18 mouse cellular contexts compared by ENCODE assay signal in the genomic region with DNA sequence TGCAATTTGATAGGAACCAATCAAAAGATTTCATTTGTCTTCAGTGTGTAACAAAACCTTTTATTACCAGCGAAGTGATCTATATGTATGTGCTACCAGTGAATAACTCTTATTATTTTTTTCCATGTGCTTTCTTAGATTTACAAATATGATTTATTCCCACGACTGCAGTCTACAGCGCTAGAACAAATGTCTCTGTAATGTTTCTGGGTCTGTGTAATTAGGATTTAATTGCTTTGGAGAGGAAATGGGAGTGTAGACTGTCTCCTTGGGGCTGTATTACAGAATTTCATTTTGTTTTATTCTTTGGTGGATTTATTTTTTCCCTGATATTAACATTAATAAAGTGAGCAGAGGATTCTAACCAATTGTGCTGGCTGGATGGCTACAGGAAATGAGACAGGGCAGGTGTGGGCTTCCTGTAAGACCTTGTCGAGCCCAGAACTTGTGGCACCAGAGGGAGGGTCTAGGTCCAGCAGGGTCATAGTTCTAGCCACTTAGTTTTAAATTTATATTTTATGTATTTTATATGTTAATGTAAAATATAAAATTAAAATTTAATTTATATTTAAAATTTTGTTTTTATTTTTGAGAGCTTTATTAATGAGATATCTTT. TPM values are rescaled to one million over a fixed set of nuclear protein-coding genes. Genes with fewer than 3 reads are reported as not detected.
"Had no signal": no experiment of that assay in that cellular context is flagged by ENCODE, and none has a peak within 500 bp of the region (broad histone marks: within the 10 kb centered on the region; RNA-seq: fewer than 3 reads in every experiment).

No protein-coding gene starts in this region.

- H3K4me2 ChIP-seq: lung, embryonic 14.5 days; midbrain, embryonic 12.5 days; neural tube, embryonic 12.5 days had no signal

- H3K27me3 ChIP-seq: midbrain, embryonic 12.5 days; neural tube, embryonic 12.5 days had no signal

- H3K9ac ChIP-seq: liver, embryonic 14.5 days; lung, embryonic 14.5 days; midbrain, embryonic 12.5 days; neural tube, embryonic 12.5 days had no signal

- H3K27ac ChIP-seq: liver, embryonic 14.5 days; midbrain, embryonic 10.5 days; midbrain, embryonic 12.5 days; neural tube, embryonic 12.5 days had no signal

- H3K4me3 ChIP-seq: midbrain, embryonic 10.5 days; midbrain, embryonic 12.5 days; myocyte; neural tube, embryonic 12.5 days had no signal

- DNase-seq: lung, adult 18-20 months; lung, embryonic 14.5 days; lung, postnatal 10 days; lung, postnatal 4 days; midbrain, embryonic 14.5 days; right cerebral cortex, adult 18-20 months; right cerebral cortex, postnatal 25 days; right cerebral cortex, postnatal 4 days; spleen, adult 18-20 months; thymus, adult 18-20 months; thymus, postnatal 14 days; thymus, postnatal 36 days had no signal

- H3K4me1 ChIP-seq: midbrain, embryonic 10.5 days; midbrain, embryonic 12.5 days; neural tube, embryonic 12.5 days had no signal

- H3K9me3 ChIP-seq: midbrain, embryonic 10.5 days; midbrain, embryonic 12.5 days; neural tube, embryonic 12.5 days had no signal

RNA-seq across cellular contexts. Expression of a gene that starts 9.0 kb away (rescaled TPM):
- polyA plus RNA-seq: myocyte; small intestine, adult 2 months had no signal

RNA-seq across cellular contexts. Expression of a gene that starts 51.0 kb away (rescaled TPM):
- polyA plus RNA-seq: myocyte; small intestine, adult 2 months had no signal
